8 mouse cellular contexts compared by ENCODE assay signal in genomic region chr2:3118969-3119368, GRCm38 (mm10). TPM values are rescaled to one million over a fixed set of nuclear protein-coding genes. Genes with fewer than 3 reads are reported as not detected.
DNase-seq lines count a peak whose midpoint lies in the region; ATAC-seq lines count a peak whose summit lies in the region.

No protein-coding gene starts in this region.

- peak overlapping the region; percentile 87 for H3K27ac ChIP-seq in forebrain, embryonic 13.5 days
- H3K27ac ChIP-seq in liver, embryonic 13.5 days: no peak overlapping the region

- peak overlapping the region; percentile 61 for H3K4me2 ChIP-seq in forebrain, embryonic 13.5 days
- H3K4me2 ChIP-seq in liver, embryonic 13.5 days: peak overlapping the region; percentile 74

- H3K36me3 ChIP-seq in forebrain, embryonic 13.5 days (ENCODE audit: poor library complexity, severe bottlenecking): no peaks in the 10 kb centered on the region
- no peaks in the 10 kb centered on the region for H3K36me3 ChIP-seq in liver, embryonic 13.5 days

- peaks cover 21% of the 10 kb centered on the region for H3K4me1 ChIP-seq in forebrain, embryonic 13.5 days
- no peaks in the 10 kb centered on the region for H3K4me1 ChIP-seq in liver, embryonic 13.5 days (replicated peaks)

- ATAC-seq in forebrain, embryonic 13.5 days: peak; percentile 27
- no peak for ATAC-seq in liver, embryonic 13.5 days (ENCODE audit: low read depth)
- ATAC-seq in monocyte, adult 5-6 weeks (replicated peaks; ENCODE audit: insufficient number of reproducible peaks, low FRiP score, low TSS enrichment, poor library complexity, severe bottlenecking): no peak

- H3K9me3 ChIP-seq in forebrain, embryonic 13.5 days (replicated peaks): no peaks in the 10 kb centered on the region
- H3K9me3 ChIP-seq in liver, embryonic 13.5 days (replicated peaks): no peaks in the 10 kb centered on the region

- peak; percentile 32 for DNase-seq in kidney, adult 18-20 months
- DNase-seq in kidney, postnatal 4 days: no peak
- peak; percentile 29 for DNase-seq in Muller cell, postnatal 12 days (ENCODE audit: inconsistent ontology term)
- no peak for DNase-seq in liver, embryonic 13.5 days
- DNase-seq in frontal cortex, postnatal 36 days (ENCODE audit: low spot score in 2 of 2): no peak
- no peak for DNase-seq in thymus, postnatal 10 days (ENCODE audit: low spot score in 2 of 2)

- WGBS in forebrain, embryonic 13.5 days: under 1% methylated on average over 10 of the region's 16 CpGs
- 0% methylated on average over 10 of the region's 16 CpGs for WGBS in liver, embryonic 13.5 days (ENCODE audit: insufficient replicate concordance)

- no peaks in the 10 kb centered on the region for H3K27me3 ChIP-seq in forebrain, embryonic 13.5 days
- H3K27me3 ChIP-seq in liver, embryonic 13.5 days: peaks cover 26% of the 10 kb centered on the region

- peak overlapping the region; percentile 82 for H3K9ac ChIP-seq in forebrain, embryonic 13.5 days
- peak overlapping the region; percentile 64 for H3K9ac ChIP-seq in liver, embryonic 13.5 days

- H3K4me3 ChIP-seq in forebrain, embryonic 13.5 days: peak overlapping the region; percentile 80
- H3K4me3 ChIP-seq in liver, embryonic 13.5 days (replicated peaks): peak overlapping the region; percentile 66

RNA-seq across cellular contexts. Expression of gene Fam171a1, which starts 4.9 kb away (rescaled TPM):
- polyA plus RNA-seq in forebrain, embryonic 13.5 days (2015; fragmentation: Nextera tagmentation; extraction: Ambion mirVana): 26.1 and 27.8 TPM in 2 replicates
- 2.7 and 3.9 TPM in 2 replicates for polyA plus RNA-seq in liver, embryonic 13.5 days (2015; fragmentation: Nextera tagmentation; extraction: Ambion mirVana)
- not detected in 3 replicates for total RNA-seq in monocyte, adult 5-6 weeks (2017)

Comparison
In these comparisons a context has a peak if more than half of its experiments do, and no peak if none do; other contexts are left out.
1. DNase-seq: peak in kidney, adult 18-20 months (single experiment) and Muller cell, postnatal 12 days (single experiment); none in kidney, postnatal 4 days (0 of 2), liver, embryonic 13.5 days (single experiment), frontal cortex, postnatal 36 days (0 of 2) and thymus, postnatal 10 days (0 of 2).